Mouse (Mus musculus) hindbrain, embryonic 13.5 days (tissue): ENCODE data around the gene Tceal1. TPM values are rescaled to one million over a fixed set of nuclear protein-coding genes. Genes with fewer than 3 reads are reported as not detected.
A peak's percentile ranks its signal among the peaks of the same experiment; 100 is the strongest.
"Not testable (repeated sequence)": the region's sequence is repeated elsewhere in the genome, so short reads cannot be mapped to it uniquely, and the experiment has no call there.

ENCODE experiments used
- ATAC-seq: fragments of 200-750 bp; cut with Nextera tagmentation; 2 replicates; pipeline ENCODE4 v1.8.0; 2017; ENCODE audit warnings: moderate TSS enrichment; ENCODE audit not compliant: low FRiP score
- H3K27ac ChIP-seq: fragments of 300-500 bp; sonication (generic); 2 replicates; pipeline ENCODE4 v1.5.1; 2015; ENCODE audit warnings: inconsistent platforms, mild to moderate bottlenecking, moderate library complexity
- H3K27me3 ChIP-seq: fragments of 300-500 bp; sonication (generic); 2 replicates; pipeline ENCODE4 v1.6.1; 2015; ENCODE audit warnings: mild to moderate bottlenecking, inconsistent platforms
- H3K36me3 ChIP-seq: fragments of 300-500 bp; sonication (generic); 2 replicates; pipeline ENCODE4 v1.6.1; 2015; ENCODE audit warnings: mild to moderate bottlenecking, inconsistent platforms
- H3K4me1 ChIP-seq: fragments of 300-500 bp; sonication (generic); replicated peaks from 2 replicates; pipeline ENCODE4 v1.6.1; 2015; ENCODE audit warnings: inconsistent platforms
- H3K4me2 ChIP-seq: fragments of 300-500 bp; sonication (generic); 2 replicates; pipeline ENCODE4 v1.6.1; 2015; ENCODE audit warnings: inconsistent platforms, mild to moderate bottlenecking, moderate library complexity
- H3K4me3 ChIP-seq: fragments of 300-500 bp; sonication (generic); 2 replicates; pipeline ENCODE4 v1.5.1; 2015; ENCODE audit warnings: mild to moderate bottlenecking, inconsistent platforms
- H3K9ac ChIP-seq: fragments of 300-500 bp; sonication (generic); 2 replicates; pipeline ENCODE4 v1.6.1; 2015; ENCODE audit warnings: mild to moderate bottlenecking, inconsistent platforms
- H3K9me3 ChIP-seq: fragments of 300-500 bp; sonication (generic); 2 replicates; pipeline ENCODE4 v1.6.1; 2016; ENCODE audit warnings: inconsistent platforms
- WGBS: fragments of 180-500 bp; shearing (Covaris S2); methylation state at CpG from one replicate; pipeline ENCODE4 v1.1.7; 2015; 5-methylcytosine and 5-hydroxymethylcytosine counted together
- polyA plus RNA-seq: library from polyadenylated mRNA; unstranded; fragments of >200 nt; fragmentation: Nextera tagmentation; extraction: Ambion mirVana; gene quantifications from 2 replicates; pipeline ENCODE4 v1.2.1, GENCODE M21; 2015

Gene Tceal1
- 19.6 and 21.7 TPM in 2 replicates for polyA plus RNA-seq

DNA sequence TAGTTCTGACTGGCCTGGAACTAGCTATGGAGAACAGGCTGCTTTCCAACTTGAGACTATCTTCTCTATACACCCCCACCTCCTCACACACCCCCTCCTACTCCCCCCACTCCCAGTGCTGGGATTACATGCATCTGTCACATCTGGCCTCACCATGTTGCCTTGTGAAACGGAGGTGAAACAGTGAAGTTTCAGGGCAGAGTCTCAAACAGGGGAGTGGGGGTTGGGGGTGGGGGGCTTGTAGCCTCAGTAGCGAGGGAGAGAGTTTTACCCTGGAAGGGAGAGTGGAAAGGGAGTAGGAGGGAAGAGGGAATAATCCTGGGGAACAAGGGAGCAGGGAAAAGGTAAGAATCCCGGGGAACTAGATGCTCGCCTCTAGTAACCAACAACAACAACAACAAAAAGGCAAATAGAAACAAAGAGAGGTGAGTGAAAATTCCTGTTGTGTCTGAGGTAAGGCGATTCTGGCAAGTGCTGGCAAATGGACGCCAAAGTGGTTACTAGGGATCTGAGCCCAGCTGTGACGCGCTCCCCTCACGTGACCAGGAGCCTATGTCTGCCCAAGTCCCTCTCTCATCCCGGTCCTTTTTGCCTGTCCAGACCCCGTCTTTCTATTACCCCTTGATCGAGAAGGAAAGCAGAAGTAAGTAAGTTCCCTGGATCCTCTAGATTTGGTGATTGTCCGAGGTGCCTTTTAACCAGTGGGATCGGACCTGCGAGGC, at the start of gene Tceal1:
Gene Tceal1 (plus strand): TSS at position 537 of the 722 bp plus-strand sequence.
- no peaks in the 10 kb centered on the region for H3K27me3 ChIP-seq
- H3K9ac ChIP-seq: peak within 1 kb of the TSS; percentile 78
- H3K27ac ChIP-seq: peak within 1 kb of the TSS; percentile 93
- peak within 1 kb of the TSS; percentile 50 for H3K4me3 ChIP-seq
- peak within 1 kb of the TSS; percentile 60 for H3K4me2 ChIP-seq
- no peaks in the 10 kb centered on the region for H3K9me3 ChIP-seq
- H3K36me3 ChIP-seq: no peaks in the 10 kb centered on the region
- 18% methylated on average over 15 of the region's 15 CpGs for WGBS
- no peaks in the 10 kb centered on the region; the same call in 1 of the 2 replicates for H3K4me1 ChIP-seq
- ATAC-seq: peak; percentile 97

DNA sequence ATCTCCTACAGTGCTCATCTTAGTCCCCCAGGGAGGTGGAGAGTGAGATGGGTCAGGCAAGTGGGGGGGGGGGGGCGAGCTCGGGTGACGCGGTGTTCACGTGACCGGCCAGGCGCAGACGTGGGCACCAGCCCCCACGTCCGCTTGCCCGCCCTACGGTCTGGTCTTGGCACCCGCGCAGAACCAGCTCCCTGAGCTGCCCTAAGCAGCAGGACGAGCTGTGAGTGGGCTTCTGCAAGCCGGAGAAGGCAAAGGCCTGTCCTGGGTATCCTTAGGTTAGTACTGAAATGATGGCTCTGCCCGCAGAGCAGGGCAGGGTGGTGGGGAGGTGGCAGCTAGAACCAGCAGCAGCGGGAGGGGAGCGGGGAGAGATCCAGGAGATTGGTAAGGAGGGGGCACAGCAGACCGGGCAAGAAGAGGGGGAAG, 41.5 kb upstream of the Tceal1 start:
- H3K4me3 ChIP-seq: peak overlapping the region; percentile 52
- peak; percentile 89 for ATAC-seq
- no peaks in the 10 kb centered on the region for H3K36me3 ChIP-seq
- peak overlapping the region; percentile 44; the same call in 1 of the 2 replicates for H3K27ac ChIP-seq
- H3K4me1 ChIP-seq: no peaks in the 10 kb centered on the region
- H3K27me3 ChIP-seq: no peaks in the 10 kb centered on the region
- WGBS: 25% methylated on average over 13 of the region's 20 CpGs
- peak overlapping the region; percentile 75 for H3K9ac ChIP-seq
- peak overlapping the region; percentile 62 for H3K4me2 ChIP-seq
- H3K9me3 ChIP-seq: no peaks in the 10 kb centered on the region

- not testable (repeated sequence) for H3K4me1 ChIP-seq, H3K9me3 ChIP-seq, H3K27ac ChIP-seq, H3K36me3 ChIP-seq, H3K27me3 ChIP-seq
- 21% methylated on average over 22 of the region's 24 CpGs for WGBS
- Histone ChIP-seq H3K4me2 (peak overlapping the region; percentile 62), H3K9ac (peak overlapping the region; percentile 75), H3K4me3 (peak overlapping the region; percentile 52)
- ATAC-seq: peak; percentile 79
These were observed 40.9 kb upstream of the Tceal1 start for GRCm38 (mm10) chrX:136666762-136667464.

DNA sequence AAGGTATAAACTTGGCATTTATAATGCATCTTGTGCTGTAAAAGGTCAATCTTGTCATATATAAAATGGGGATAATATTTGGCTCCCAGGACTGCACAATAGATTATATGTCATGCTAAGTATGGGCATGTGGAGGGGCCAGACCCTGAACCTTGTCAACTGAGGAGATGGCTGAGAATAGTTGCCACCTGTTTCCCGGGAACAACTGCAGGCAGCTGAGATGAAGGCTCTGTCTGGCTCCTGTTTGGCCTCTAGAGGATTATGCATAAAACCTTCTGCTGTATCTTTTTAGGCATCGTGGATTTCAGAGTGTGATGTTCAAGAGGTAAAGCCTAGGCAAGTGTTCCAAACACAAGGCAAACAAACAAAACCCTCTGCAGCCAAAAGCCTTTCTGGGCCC, 39.0 kb upstream of the Tceal1 start:
- H3K9ac ChIP-seq: no peak overlapping the region
- no peak overlapping the region for H3K4me2 ChIP-seq
- ATAC-seq: no peak
- H3K27ac ChIP-seq: no peak overlapping the region
- 73% methylated on average over 2 of the region's 2 CpGs for whole genome bisulfite sequencing
- no peaks in the 10 kb centered on the region for H3K36me3 ChIP-seq
- no peak overlapping the region for H3K4me3 ChIP-seq
- H3K9me3 ChIP-seq: no peaks in the 10 kb centered on the region
- H3K27me3 ChIP-seq: no peaks in the 10 kb centered on the region
- H3K4me1 ChIP-seq: no peaks in the 10 kb centered on the region

- Histone ChIP-seq H3K4me1 (no peaks in the 10 kb centered on the region), H3K27me3 (no peaks in the 10 kb centered on the region), H3K4me3 (no peak overlapping the region), H3K9ac (no peak overlapping the region), H3K9me3 (no peaks in the 10 kb centered on the region), H3K36me3 (no peaks in the 10 kb centered on the region), H3K27ac (no peak overlapping the region), H3K4me2 (no peak overlapping the region)
- WGBS: 76% methylated on average over 3 of the region's 3 CpGs
- no peak for ATAC-seq
These were observed 26.8 kb upstream of the Tceal1 start for GRCm38 (mm10) chrX:136680989-136681388.

GRCm38 (mm10) chrX:136691606-136692293, 16.0 kb upstream of the Tceal1 start:
- not testable (repeated sequence) for H3K4me2 ChIP-seq, H3K4me1 ChIP-seq, H3K9me3 ChIP-seq, H3K27me3 ChIP-seq, H3K9ac ChIP-seq, H3K4me3 ChIP-seq, H3K36me3 ChIP-seq
- WGBS: 44% methylated on average over 3 of the region's 3 CpGs
- peak; percentile 92 for ATAC-seq
- H3K27ac ChIP-seq: peak overlapping the region; percentile 69

DNA sequence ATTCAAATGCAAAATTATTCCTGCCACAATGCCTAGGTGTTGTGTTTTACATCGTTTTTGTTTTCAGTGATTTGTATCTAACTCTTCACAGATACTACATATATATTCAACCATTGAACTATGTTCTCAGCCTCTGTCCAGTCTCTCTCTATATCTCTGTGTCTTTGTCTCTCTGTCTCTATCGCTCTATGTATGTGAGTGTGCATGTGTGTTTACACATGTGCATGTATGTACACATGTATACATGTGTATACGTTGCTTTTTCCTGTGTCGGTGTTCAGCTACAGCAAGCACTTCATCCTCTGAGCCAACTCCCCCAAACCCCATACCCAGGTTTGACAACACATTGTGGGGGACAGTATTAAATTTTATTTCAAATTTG, 15.5 kb upstream of the Tceal1 start:
- Histone ChIP-seq H3K4me1 (no peaks in the 10 kb centered on the region), H3K4me2 (no peak overlapping the region), H3K27ac (peak overlapping the region; percentile 69), H3K9ac (no peak overlapping the region), H3K27me3 (no peaks in the 10 kb centered on the region), H3K4me3 (no peak overlapping the region), H3K9me3 (no peaks in the 10 kb centered on the region), H3K36me3 (no peaks in the 10 kb centered on the region)
- WGBS: 58% methylated on average over 4 of the region's 4 CpGs
- 0 out of 2 replicates have a peak, but pooled peaks have one; percentile 43 for ATAC-seq

DNA sequence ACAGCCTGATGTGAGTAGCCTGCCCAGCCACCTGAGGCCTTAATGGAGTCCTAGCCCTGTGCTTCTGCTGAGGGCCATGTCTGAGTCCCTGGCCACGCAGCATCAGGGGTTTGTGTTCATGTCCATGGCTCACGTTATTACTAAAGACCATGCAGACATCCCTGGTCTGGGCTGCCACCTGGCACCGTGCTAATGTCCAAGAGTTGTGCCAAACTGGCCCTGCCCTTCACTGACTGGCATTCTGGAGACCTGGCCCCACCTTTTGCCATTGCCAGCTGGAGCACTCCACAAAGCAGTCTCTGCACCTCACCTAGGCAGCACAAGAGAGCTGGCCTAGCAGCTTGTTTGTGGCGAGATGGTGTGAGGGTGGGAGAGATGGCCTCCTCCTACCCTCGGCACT, 14.6 kb upstream of the Tceal1 start:
- 87% methylated on average over 5 of the region's 5 CpGs for WGBS
- no peak overlapping the region for H3K4me3 ChIP-seq
- H3K27me3 ChIP-seq: no peaks in the 10 kb centered on the region
- H3K36me3 ChIP-seq: no peaks in the 10 kb centered on the region
- peak overlapping the region; percentile 8; the same call in 1 of the 2 replicates for H3K27ac ChIP-seq
- no peaks in the 10 kb centered on the region for H3K4me1 ChIP-seq
- H3K4me2 ChIP-seq: no peak overlapping the region
- ATAC-seq: peak; percentile 43
- no peak overlapping the region for H3K9ac ChIP-seq
- H3K9me3 ChIP-seq: no peaks in the 10 kb centered on the region

- no peaks in the 10 kb centered on the region for H3K36me3 ChIP-seq
- peak; percentile 90 for ATAC-seq
- no peaks in the 10 kb centered on the region for H3K27me3 ChIP-seq
- 13% methylated on average over 18 of the region's 18 CpGs for WGBS
- no peaks in the 10 kb centered on the region; the same call in 1 of the 2 replicates for H3K4me1 ChIP-seq
- peak overlapping the region; percentile 60 for H3K4me2 ChIP-seq
- peak overlapping the region; percentile 78 for H3K9ac ChIP-seq
- no peaks in the 10 kb centered on the region for H3K9me3 ChIP-seq
- peak overlapping the region; percentile 50 for H3K4me3 ChIP-seq
- peak overlapping the region; percentile 93 for H3K27ac ChIP-seq
These were observed 443 bp downstream of the Tceal1 start for GRCm38 (mm10) chrX:136708168-136708681.

DNA sequence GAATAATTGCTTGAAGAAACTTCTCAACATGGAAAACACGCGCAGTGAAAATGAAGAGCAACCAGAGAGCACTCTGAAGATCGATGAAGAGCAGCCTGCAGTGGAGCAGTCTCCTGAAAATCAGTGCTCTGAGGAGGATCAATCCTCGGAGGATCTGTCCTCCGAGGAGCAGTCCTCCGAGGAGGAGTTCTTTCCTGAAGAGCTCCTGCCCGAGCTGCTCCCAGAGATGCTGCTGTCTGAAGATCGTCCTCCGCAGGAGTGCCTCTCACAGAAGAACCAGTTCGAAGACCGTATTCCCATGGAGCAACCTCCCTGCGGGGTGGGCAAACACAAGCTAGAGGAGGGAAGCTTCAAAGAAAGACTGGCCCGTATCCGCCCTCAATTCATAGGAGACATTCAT, 1.0 kb downstream of the Tceal1 start:
- Histone ChIP-seq H3K27me3 (no peaks in the 10 kb centered on the region), H3K36me3 (no peaks in the 10 kb centered on the region), H3K4me1 (no peaks in the 10 kb centered on the region; the same call in 1 of the 2 replicates), H3K27ac (peak overlapping the region; percentile 93), H3K4me2 (peak overlapping the region; percentile 60), H3K4me3 (peak overlapping the region; percentile 50), H3K9ac (peak overlapping the region; percentile 78), H3K9me3 (no peaks in the 10 kb centered on the region)
- 22% methylated on average over 14 of the region's 14 CpGs for WGBS
- 0 out of 2 replicates have a peak, but pooled peaks have one; percentile 11 for ATAC-seq

DNA sequence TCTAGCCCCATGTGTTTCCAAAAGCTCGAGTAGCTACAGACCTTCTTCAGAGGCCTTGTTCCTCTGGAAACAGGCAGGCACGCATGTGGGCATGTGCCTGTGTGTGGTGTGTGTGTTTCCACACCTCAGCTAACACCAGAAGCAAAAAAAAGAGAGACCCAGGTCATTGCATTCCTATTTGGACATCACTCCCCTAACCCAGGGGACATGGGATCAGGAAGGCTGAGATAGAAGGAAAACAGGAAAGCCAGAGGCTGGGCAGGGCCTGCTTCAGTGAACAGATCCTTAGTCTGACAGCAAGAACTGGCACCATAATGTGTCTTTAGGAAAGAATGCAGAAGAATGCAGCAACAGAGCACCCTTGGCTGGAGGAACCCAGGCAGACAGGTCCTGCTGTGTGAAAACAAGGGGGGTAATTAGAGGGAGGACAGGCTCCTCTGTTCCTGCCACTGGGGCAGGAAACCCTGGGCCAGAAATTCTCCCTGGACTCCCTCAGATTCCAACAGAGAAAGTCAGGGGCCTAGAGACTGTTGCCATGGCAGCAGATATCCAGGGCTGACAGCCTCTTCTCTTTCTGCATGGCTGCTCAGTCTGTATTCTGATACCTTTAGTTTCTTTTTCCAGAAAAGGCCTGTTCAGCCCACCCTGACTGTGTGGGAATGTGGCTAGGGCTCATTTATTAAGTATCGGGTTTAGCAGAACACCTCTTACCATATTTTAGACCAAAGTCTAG, 7.1 kb downstream of the Tceal1 start:
- not testable (repeated sequence) for H3K9ac ChIP-seq, H3K4me2 ChIP-seq, H3K4me3 ChIP-seq, H3K36me3 ChIP-seq, H3K9me3 ChIP-seq, H3K4me1 ChIP-seq, H3K27me3 ChIP-seq
- H3K27ac ChIP-seq: peak overlapping the region; percentile 67
- ATAC-seq: peak; percentile 88
- 40% methylated on average over 3 of the region's 3 CpGs for WGBS
